Mouse (Mus musculus): ENCODE data around the gene Dnal4.
A peak's percentile ranks its signal among the peaks of the same experiment; 100 is the strongest.

DNA sequence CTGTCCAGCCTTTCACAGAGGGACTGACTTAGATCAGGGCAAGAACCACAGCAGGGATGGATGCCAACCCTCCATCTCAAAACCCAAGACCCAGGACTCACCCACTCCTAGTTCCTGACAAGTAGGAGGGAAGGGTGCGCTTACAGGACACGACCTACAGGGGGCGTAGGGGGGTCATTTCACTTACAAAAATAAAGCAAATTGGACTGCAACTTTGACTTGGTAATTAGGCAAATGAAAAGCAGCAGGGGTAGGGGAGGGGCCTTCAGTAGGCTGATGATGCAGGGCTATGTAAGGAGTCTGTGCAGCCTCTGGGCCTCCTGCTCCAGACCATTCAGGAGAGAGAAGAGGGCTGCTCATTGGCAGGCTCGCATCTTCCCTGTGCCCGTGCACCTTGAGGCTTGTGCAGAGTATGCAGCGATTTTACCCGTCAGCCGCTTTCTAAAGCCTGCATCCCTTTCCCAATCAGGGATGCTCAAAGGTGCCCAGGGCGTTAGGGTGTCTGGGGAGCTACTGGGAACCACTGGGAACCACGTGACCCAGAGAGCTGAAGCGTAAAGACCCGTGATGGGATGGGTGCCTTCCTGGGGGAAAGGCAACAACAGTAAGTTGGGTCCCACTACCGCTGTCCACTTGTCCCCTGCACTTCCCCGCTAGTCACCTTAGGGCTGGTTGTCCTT lies 47.6 kb upstream of the Dnal4 start:
- peak; percentile 60 for TF ChIP-seq POLR2AphosphoS2 (IDR thresholded peaks at IDR 0.05; ENCODE audit: insufficient read length, low read depth)
- TF ChIP-seq MYOD1 (IDR thresholded peaks at IDR 0.05; ENCODE audit: control insufficient read depth in 1 of 3, insufficient read length in 2 of 3, low read depth in 2 of 3), result no peak
- TF ChIP-seq POLR2A (IDR thresholded peaks at IDR 0.05; ENCODE audit: insufficient read length, low read depth), result no peak
- no peak for TF ChIP-seq TCF3 (IDR thresholded peaks at IDR 0.05; ENCODE audit: insufficient read length, low read depth)
- no peak for TF ChIP-seq CEBPB (IDR thresholded peaks at IDR 0.05; ENCODE audit: insufficient read depth, poor library complexity, severe bottlenecking)

All from myocyte (in vitro differentiated cells).